Mouse (Mus musculus): Measurements from ENCODE around the gene Fbxl13.

DNA sequence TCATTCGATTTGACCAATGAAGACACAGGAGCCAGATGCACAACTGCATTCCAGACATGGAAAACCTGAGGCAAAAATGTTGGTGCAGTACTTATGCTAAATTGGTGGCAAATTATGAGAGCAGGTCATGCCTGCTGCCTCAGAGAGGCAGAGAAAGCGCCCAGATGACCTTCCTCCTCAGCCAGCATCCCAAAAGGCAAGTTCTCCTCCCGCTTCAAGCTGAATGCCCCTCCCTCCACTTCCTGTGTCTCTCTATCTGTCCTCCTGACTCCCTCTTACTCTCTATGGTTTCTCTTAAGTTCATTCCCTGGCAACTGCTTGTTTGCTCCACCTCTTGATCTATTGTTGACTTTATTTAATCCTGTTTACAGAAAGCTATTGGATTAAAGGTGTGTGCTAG is 150.7 kb downstream of the Fbxl13 start:
- TF ChIP-seq EP300 (IDR thresholded peaks at IDR 0.05; ENCODE audit: insufficient read depth, low read depth, low read length) (no peak), CTCF (IDR thresholded peaks at IDR 0.05; ENCODE audit: low read depth, low read length) (no peak)
